Mouse (Mus musculus): ENCODE data around the gene Ampd2. TPM values are rescaled to one million over a fixed set of nuclear protein-coding genes. Genes with fewer than 3 reads are reported as not detected.

Gene Ampd2
- total and polyA plus RNA-seq, 3 experiments: 54.9 to 201 TPM; not detected in 1

DNA sequence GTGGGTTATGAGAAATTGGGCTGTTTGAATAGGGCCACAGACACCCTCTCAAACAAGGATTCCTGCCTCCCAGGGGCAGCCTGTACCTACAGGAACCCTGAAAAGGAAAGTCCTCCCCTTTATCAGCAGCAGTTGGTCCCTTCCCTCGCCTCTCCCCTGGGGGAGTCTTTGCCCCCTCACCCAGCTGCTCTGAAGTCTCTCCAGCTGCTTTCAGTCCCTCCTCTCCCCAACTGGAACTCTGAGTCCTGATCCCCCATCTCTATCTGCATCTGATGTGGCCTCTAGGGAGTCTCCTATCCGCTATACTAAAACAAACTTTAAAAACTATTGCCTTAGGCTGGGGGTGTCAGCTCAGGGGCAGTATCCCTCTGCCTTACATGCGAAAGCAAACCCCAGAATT lies 878 bp upstream of the Ampd2 start:
- H3K4me1 ChIP-seq (ENCODE audit: control insufficient read depth in 1 of 2, insufficient read depth in 2 of 2, low read length in 2 of 2): peaks cover 12 to 34% of the 10 kb centered on the region in 2 experiments
- H3K9ac ChIP-seq (ENCODE audit: control insufficient read depth, low read depth, low read length, poor library complexity, severe bottlenecking): peak overlapping the region; percentile 92
- no peaks in the 10 kb centered on the region for H3K27me3 ChIP-seq (ENCODE audit: control insufficient read depth in 1 of 2, insufficient read depth in 2 of 2, low read length in 2 of 2)
- H3K79me2 ChIP-seq (ENCODE audit: control insufficient read depth, insufficient read depth, low read length, poor library complexity): peaks cover 44% of the 10 kb centered on the region
- H3K36me3 ChIP-seq (ENCODE audit: control insufficient read depth in 1 of 2, insufficient read depth in 2 of 2, low read length in 2 of 2): peaks cover 0 to 30% of the 10 kb centered on the region in 2 experiments; a peak in 3 of 4 replicates
- no peak for DNase-seq (ENCODE audit: low read depth, low spot score)
- peak overlapping the region; percentile 81 to 89; a peak in 3 of 4 replicates for H3K4me3 ChIP-seq (ENCODE audit: control insufficient read depth in 1 of 2, insufficient read depth in 1 of 2, low read depth in 2 of 2, low read length in 2 of 2)
- peak overlapping the region; percentile 48 for H3K27ac ChIP-seq (ENCODE audit: control insufficient read depth, low read depth, low read length)
- TF ChIP-seq MAX (IDR thresholded peaks at IDR 0.05; ENCODE audit: low read length) (no peak), TBP (IDR thresholded peaks at IDR 0.05; ENCODE audit: low read depth, low read length) (no peak), UBTF (IDR thresholded peaks at IDR 0.05; ENCODE audit: borderline replicate concordance, insufficient read depth, low read depth, low read length) (no peak), TCF12 (IDR thresholded peaks at IDR 0.05; ENCODE audit: low read depth, low read length) (no peak), NELFE (IDR thresholded peaks at IDR 0.05; ENCODE audit: low read depth, low read length) (no peak), MXI1 (IDR thresholded peaks at IDR 0.05; ENCODE audit: low read depth, low read length) (no peak), EP300 (IDR thresholded peaks at IDR 0.05; ENCODE audit: low read depth in 1 of 2, low read length in 2 of 2) (no peak), SIN3A (IDR thresholded peaks at IDR 0.05; ENCODE audit: low read length) (no peak), USF2 (IDR thresholded peaks at IDR 0.05; ENCODE audit: borderline replicate concordance in 1 of 2, insufficient read depth in 1 of 2, low read depth in 1 of 2, low read length in 2 of 2) (no peak), BHLHE40 (IDR thresholded peaks at IDR 0.05; ENCODE audit: borderline replicate concordance, low read depth, low read length) (no peak), POLR2A (IDR thresholded peaks at IDR 0.05; ENCODE audit: control insufficient read depth in 1 of 2, insufficient read depth in 1 of 2, low read depth in 1 of 2, low read length in 2 of 2, poor library complexity in 1 of 2) (no peak), MAFK (IDR thresholded peaks at IDR 0.05; ENCODE audit: borderline replicate concordance, low read depth, low read length) (no peak)
- H3K9me3 ChIP-seq (replicated peaks; ENCODE audit: insufficient read depth, low read length): no peaks in the 10 kb centered on the region

DNA sequence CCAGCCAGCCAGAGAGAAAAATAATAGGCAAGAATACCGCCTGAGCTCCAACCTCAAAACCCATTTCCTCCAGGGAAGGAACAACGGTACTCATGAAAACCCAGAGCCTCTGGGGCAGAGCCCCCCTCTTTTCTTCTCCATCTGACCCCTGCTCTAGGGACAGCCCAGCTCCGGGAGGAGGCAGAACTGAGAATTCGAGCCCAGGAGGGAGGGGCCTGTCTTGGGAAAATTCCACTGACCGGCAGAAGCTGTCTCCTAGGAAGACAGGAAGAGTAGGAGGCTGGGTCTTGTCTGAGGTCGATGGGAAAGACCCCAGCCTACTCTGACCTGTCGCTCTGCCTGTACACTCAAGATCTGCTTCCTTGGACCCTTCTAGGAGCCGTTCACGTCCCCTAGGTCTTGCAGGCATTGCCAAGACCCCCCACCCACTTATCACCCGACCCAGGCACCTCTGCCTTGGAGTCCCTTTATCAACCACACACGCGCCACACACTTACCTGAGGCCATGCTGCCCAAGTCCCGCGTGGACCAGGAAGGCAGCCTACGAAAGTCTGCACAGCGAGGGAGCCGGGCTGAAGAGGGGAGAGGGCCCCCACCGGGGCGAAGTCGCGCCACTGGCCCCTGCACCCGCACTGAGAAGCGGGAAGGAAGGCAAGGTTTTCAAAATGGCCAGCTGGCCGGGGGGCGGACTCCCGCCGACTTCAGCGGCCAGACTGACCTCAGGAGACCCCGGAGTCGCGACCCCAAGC lies 556 bp downstream of the Ampd2 start:
- Histone ChIP-seq H3K36me3 (ENCODE audit: control insufficient read depth in 1 of 2, insufficient read depth in 2 of 2, low read length in 2 of 2) (peaks cover 0 to 34% of the 10 kb centered on the region in 2 experiments; a peak in 2 of 4 replicates), H3K9ac (ENCODE audit: control insufficient read depth, low read depth, low read length, poor library complexity, severe bottlenecking) (peak overlapping the region; percentile 92), H3K9me3 (replicated peaks; ENCODE audit: insufficient read depth, low read length) (no peaks in the 10 kb centered on the region), H3K4me3 (ENCODE audit: control insufficient read depth in 1 of 2, insufficient read depth in 1 of 2, low read depth in 2 of 2, low read length in 2 of 2) (peak overlapping the region; percentile 81 to 89), H3K79me2 (ENCODE audit: control insufficient read depth, insufficient read depth, low read length, poor library complexity) (peaks cover 53% of the 10 kb centered on the region), H3K27ac (ENCODE audit: control insufficient read depth, low read depth, low read length) (peak overlapping the region; percentile 71), H3K4me1 (ENCODE audit: control insufficient read depth in 1 of 2, insufficient read depth in 2 of 2, low read length in 2 of 2) (peaks cover 12 to 34% of the 10 kb centered on the region in 2 experiments), H3K27me3 (ENCODE audit: control insufficient read depth in 1 of 2, insufficient read depth in 2 of 2, low read length in 2 of 2) (no peaks in the 10 kb centered on the region)
- peak; percentile 65 for DNase-seq (ENCODE audit: low read depth, low spot score)
- TF ChIP-seq POLR2AphosphoS2 (IDR thresholded peaks at IDR 0.05; ENCODE audit: low read length) (no peak), HCFC1 (IDR thresholded peaks at IDR 0.05; ENCODE audit: low read depth, low read length) (peak; percentile 5; the same call in 1 of the 2 replicates), MEF2A (IDR thresholded peaks at IDR 0.05; ENCODE audit: extremely low read depth, insufficient replicate concordance, low read depth, low read length, poor library complexity, severe bottlenecking) (no peak), MYC (IDR thresholded peaks at IDR 0.05; ENCODE audit: low read depth, low read length) (no peak), GATA1 (IDR thresholded peaks at IDR 0.05; ENCODE audit: low read depth, low read length) (no peak), BHLHE40 (IDR thresholded peaks at IDR 0.05; ENCODE audit: borderline replicate concordance, low read depth, low read length) (no peak), ELF1 (IDR thresholded peaks at IDR 0.05; ENCODE audit: low read depth, low read length) (no peak), NELFE (IDR thresholded peaks at IDR 0.05; ENCODE audit: low read depth, low read length) (0 out of 2 replicates have a peak, but pooled peaks have one; percentile 28), TBP (IDR thresholded peaks at IDR 0.05; ENCODE audit: low read depth, low read length) (no peak), KAT2A (conservative IDR thresholded peaks at IDR 0.05; ENCODE audit: low read depth, low read length) (no peak), SMC3 (IDR thresholded peaks at IDR 0.05; ENCODE audit: low read depth, low read length) (no peak), E2F4 (IDR thresholded peaks at IDR 0.05; ENCODE audit: borderline replicate concordance, low read depth, low read length) (no peak), SIN3A (IDR thresholded peaks at IDR 0.05; ENCODE audit: low read length) (peak; percentile 16; the same call in 1 of the 2 replicates), POLR2A (IDR thresholded peaks at IDR 0.05; ENCODE audit: control insufficient read depth in 1 of 2, insufficient read depth in 1 of 2, low read depth in 1 of 2, low read length in 2 of 2, poor library complexity in 1 of 2) (no peak; a peak in 1 of 4 replicates), EP300 (IDR thresholded peaks at IDR 0.05; ENCODE audit: low read depth in 1 of 2, low read length in 2 of 2) (0 out of 4 replicates have a peak, but pooled peaks of 1 of the 2 experiments have one; percentile 5), TCF12 (IDR thresholded peaks at IDR 0.05; ENCODE audit: low read depth, low read length) (no peak), ZNF384 (IDR thresholded peaks at IDR 0.05; ENCODE audit: low read depth, low read length) (no peak), ETS1 (IDR thresholded peaks at IDR 0.05; ENCODE audit: low read depth, low read length) (no peak), RAD21 (IDR thresholded peaks at IDR 0.05; ENCODE audit: low read depth, low read length) (no peak), MYB (IDR thresholded peaks at IDR 0.05; ENCODE audit: low read depth, low read length) (no peak), CHD1 (IDR thresholded peaks at IDR 0.05; ENCODE audit: low read depth, low read length) (peak; percentile 91), NRF1 (IDR thresholded peaks at IDR 0.05; ENCODE audit: insufficient read depth, low read depth, low read length, poor library complexity, severe bottlenecking) (no peak)
